Mouse (Mus musculus) retina, postnatal 1 day (tissue): ENCODE data around the gene Phlpp2.

ENCODE experiments used
- DNase-seq: peaks from one replicate; pipeline ENCODE4 v3.0.0-alpha.2; 2012

Gene Phlpp2

DNA sequence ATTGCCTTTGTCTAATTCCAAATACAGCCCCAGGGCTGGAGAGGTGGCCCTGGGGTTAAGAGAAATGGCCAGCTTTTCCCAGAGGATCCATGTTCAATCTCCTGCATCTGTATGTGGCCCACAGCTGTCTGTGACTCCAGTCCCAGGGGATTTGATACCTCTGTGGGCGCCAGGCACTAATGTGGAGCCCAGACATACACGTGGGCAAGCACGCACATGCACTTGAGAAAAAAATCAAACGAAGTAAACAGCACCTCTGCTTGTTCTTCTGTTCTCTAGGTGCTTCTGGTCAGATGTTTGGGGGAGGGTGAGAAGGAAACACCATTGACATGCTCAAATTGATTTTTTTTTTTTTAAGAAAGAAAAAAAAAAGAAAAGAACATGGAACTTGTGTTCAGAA, 95.8 kb downstream of the Phlpp2 start:
- no peak for DNase-seq

GRCm38 (mm10) chr8:109968837-109969236, 100.5 kb downstream of the Phlpp2 start:
- DNase-seq = no peak

- DNase-seq = peak; percentile 80
Measured at GRCm38 (mm10) chr8:109970323-109970722, 102.0 kb downstream of the Phlpp2 start.

DNA sequence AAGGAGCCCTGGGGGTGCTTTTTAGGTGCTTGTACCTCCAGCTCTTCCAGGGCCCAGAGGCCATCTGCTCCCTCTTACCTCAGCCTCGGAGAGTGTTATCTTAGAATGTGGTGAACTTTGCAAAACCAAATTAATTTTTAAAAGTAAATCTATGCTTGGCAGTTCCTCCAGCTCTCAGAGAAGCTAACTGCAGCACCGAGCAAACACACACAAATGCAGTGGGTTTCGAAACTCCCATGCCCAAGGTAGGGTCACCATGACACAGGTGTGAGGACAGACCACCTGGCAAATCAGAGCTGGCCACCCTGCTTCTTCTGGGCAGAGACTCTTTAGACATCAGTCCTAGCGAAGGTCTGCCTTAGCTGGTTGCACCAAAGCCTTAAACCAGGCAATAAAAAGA, 104.6 kb downstream of the Phlpp2 start:
- no peak for DNase-seq

- no peak for DNase-seq
Measured at GRCm38 (mm10) chr8:109979339-109979738, 111.0 kb downstream of the Phlpp2 start.

DNA sequence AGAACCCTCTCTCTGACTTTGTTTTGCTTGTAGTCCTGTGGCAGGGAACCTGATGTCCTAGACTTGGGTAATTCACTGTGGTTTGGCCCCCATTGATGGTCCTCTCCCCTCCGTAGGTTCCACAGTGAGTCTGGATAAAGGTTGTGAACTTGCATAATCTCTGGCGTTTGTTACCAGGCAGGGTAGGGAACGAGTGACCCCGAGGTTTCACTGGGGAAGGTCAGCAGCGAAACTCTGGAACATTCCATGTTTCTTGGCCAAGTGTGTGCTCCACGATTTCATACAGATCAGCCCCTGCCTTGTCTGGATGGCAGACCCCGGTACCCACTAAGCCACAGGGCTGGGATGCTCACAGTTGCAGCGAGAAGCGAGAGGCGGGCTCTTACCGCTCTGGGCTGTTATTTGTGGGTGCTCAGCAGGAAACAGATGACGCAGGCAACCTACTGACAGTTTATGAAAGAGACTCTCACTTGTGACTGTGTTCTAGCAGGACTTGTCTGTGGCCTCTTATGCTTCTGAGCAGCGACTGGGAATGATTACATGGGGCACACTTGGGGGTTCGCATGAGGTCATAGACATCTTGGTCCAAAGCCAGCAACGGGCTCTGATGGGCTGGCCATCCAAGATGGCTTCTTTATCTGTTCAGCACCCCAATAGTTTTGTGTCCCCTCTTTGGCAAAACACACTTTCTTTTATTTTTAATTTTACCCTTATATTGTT, 114.2 kb downstream of the Phlpp2 start:
- DNase-seq = no peak

DNA sequence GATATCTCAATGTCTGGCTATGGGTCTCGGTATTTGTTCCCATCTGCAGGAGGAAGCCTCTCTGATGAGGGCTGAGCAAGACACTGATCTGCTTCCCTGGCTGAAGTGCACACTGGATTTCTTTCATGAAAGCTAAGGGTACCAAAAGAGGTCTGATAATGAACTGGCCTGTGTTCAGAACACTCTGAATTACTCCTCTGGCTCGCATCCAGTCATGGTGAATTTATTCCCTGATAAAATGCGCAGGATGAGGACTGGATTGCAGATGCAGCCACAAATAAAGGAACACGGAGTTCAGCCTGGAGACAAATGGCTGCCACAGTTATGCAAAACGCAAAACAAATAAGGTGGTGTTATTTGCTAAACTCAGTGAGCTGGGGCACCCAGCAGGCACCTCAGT, 115.6 kb downstream of the Phlpp2 start:
- no peak for DNase-seq

GRCm38 (mm10) chr8:109986384-109986783, 118.0 kb downstream of the Phlpp2 start:
- no peak for DNase-seq

DNA sequence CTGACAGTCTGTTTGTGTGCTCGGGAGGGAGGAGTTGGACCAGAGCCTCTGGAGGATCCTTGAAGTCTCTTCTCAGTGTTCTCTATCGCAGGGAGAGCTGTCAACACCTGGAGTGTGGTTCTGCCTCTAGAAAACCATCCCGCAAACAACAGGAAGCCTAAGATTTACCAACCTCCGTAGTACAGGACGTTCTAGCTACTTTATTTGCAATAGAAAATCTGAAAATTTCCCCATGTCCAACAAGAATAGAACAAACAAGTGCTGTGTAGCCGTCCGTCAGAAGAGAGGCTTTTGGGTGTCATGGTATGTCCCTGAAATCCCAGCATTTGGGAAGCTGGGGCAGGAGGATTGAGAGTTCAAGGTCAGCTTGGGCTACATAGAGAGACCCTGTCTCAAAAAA, 119.4 kb downstream of the Phlpp2 start:
- DNase-seq = no peak

DNA sequence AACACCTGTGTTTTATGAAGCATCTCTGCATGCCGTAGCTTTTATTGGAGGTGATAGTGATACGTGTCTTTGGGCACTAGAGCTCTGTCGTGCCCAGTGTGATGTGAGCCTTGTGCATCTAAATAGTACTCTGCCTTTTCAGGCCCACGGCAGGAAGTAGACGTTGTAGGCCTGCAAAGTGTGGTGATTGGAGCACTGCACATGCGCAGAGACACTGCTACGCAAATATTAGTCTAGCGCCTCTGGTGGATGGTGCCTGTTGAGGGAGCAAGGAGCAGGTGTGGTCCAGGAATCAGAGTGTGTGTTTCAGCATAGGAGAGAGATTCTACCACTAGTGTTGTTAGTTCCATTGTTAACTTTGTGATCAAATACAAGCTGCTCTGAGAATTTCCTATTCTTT, 120.8 kb downstream of the Phlpp2 start:
- DNase-seq = no peak

DNA sequence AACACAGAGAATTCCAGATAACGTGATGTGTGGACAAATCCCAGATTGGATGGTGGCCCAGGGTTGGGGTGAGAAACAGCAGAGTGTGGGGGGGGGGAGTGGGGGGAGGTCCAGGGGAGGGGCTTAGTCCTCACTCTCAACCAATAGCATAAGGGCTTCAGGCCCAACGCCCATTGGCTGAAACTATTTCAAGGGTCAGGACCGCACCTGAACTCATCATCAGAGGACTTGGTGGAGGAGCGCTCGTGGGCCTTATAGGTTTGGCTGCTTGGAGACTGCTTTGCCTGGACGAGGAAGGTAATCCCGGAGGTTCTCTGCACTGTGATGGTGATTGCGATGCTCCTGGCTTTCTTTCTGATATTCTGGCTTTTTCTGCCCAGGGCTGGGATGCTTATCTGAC, 121.9 kb downstream of the Phlpp2 start, which contains the start of gene Tat:
Tat (plus strand) TSS at position 214 of the 400 bp plus-strand sequence.
- DNase-seq = no peak

DNA sequence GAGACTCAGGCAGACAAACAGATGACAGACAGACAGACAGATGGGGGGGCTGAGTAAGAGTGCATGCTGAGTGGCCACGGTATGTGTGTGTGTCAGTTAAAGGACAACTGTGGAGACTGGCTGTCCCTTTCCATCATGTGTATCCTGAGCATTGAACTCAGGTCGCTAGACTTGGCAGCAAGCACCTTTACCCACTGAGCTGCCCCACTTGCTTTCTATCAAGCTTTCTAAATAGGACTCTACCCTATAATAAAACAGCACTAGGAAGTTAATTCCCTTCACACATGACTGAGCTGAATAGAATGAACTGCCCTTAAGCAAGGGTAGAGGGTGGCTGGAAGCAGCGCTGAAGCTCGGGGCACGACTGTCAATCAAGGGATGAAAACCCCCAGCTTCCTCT, 123.8 kb downstream of the Phlpp2 start:
- DNase-seq = no peak

DNA sequence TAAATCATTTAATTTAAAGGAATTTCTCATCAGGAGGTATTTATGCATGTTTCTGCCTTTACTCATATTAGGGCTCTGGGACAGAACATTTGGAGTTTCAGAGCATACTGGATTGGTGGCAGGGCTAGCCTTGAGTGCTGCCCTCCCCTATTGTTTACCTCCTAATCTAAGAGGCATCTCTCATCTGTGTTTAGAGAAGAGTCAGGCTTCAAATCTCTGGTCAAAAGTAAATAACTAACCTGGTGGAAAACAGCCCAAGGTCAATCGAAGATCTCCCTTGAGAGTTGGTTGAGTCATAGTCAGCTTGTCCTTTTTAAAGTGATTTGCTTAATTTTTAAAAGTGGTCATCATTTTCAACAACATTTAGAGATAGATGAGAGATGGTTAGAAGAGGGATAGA, 124.6 kb downstream of the Phlpp2 start:
- DNase-seq = no peak
